Mouse (Mus musculus) CH12F3 (cell line): ENCODE measurements around the gene Hs6st3.

Source experiments
- in situ Hi-C: fragments of 300-500 bp; cut with MboI; formaldehyde crosslinking; loops from 2 replicates; pipeline ENCODE4 v1.14.3; 2020; ENCODE audit warnings: low sequenced_read_pairs

Gene Hs6st3

DNA sequence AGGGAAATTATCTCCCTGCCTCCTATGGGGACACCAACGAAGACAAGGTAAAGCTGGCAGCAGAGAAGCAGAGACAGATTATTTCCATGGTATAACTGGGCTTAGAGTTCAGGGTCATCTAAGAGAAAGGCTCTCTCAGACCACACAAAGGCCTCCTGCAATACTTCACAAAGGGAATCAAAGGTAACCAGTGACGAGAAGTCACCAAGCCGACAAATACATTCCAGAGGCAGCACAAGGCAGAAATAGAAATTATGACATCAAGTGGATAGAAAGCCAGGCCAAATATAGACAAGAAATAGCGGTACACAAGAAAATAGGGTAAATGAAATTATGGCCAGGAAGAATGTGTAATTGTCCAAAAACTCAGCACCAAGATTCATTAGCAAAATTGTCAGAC is 633.9 kb downstream of the Hs6st3 start:
- in situ Hi-C loops, result no loop called here

DNA sequence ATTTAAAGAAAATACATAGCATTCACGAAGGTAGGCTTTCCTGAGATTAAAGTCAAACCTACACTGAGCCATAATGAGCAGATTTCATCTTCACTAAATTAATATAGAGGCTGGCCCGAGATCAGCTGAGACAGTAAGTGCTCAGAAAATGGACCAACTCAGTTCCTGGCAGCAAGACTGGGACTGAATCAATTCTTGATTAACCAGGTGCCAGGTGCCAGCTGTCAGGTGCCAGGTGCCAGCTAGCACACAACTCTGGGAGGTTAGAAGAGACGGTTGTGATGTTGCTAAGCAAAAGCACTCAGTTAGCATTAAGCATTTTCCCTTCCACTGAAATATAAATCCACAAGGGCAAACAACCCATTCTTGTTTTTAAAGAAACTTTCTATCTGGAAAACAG is 638.1 kb downstream of the Hs6st3 start:
- in situ Hi-C loops, result no loop called here

DNA sequence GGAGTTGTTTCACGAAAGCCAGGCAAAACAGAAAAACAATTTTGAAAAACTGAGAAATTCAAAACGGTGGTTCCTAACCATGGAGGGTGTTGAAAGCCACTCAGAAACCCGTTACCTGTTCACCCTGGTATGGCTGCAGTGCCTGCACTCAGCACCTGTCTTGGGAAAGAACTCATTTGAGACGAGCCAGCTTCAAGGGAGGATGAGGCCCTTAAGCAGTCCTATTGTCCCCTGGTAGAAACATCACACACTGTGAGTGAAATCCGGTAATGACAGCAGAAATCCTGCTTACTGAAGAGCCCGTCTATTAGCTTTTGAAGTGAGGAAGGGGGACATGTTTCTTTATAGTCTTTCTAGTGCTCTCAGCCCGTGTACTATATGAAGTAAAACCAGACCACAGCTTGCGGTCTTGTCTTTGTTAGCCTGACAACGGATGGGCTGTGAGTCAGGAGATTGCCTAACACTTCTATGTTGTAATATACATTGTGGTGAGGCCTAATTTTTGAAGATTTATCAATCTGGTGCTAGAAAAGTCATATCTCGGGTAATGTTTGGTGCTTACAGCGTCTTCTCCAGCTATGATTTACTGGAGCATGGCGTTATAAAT is 641.9 kb downstream of the Hs6st3 start:
- in situ Hi-C loops, result no loop called here

DNA sequence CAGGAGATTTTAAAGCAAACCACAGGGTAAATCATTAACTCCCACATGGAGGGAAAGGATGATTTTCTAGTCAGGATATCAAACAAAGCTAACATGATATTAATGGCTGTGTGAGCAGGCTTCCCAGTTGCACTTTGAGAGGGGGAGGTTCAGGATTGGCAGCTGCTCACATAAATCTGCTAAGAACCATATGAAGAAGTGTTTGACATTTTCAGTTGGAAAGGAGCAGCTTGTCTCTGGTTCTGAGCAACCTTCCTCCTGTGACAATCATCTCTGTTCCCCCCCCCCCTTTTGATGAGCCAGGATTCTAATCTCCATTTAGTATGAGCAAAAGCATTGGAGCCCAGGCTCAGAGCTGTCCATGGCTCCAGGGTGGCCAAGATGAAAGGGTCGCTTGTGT is 643.0 kb downstream of the Hs6st3 start:
- in situ Hi-C loops, result no loop called here

DNA sequence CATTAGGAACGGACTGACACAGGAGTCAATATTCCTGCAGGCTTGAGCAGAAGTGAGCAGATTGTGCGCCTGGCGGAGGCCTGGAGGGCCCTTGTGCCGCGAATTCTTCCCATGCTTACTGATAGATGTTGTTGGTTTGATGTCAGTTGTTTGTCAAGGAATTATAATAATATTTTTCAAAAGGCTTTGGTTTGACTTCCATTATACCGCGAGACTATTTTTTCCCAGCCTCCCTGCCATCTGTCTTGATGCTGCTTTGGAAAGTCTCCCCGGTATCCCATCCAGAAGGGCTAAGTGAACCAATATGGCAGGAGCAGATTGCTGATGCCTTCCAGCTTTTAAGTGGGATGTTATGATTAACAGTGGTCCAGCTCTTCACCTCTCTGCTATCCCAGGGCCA is 651.3 kb downstream of the Hs6st3 start:
- in situ Hi-C loops, result no loop called here

DNA sequence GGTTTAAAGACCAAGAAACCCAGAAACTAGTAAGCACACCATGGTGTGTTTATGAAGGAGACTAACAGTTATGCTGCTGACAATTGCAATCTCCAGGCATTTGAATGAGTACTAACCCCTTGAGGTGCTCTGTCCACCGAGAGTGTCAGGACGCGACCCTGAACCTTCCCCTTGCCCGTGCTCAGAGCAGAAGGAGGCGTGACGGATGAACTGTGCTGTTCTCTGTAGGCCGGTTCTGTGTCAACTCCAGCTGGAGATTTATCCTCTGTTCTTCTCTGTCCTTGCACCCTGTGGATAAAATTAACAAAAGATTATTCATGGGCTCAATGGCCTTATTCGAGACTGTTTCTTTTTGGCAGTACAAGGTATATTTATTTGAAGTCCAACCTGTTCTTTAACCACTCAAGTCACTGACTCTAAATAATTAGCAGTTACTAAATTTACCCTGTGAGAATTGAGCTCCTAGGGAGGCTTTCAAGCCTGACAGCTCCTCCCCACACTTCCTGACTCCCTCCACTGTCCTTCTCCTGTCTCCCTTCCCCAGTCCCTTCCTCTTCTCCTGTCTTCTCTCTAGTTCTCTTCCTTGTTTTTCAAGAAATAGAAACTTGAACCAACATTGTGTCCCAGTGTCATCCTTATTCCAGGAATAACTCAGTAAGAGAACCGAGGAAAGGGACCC is 659.2 kb downstream of the Hs6st3 start:
- in situ Hi-C loops, result no loop called here

DNA sequence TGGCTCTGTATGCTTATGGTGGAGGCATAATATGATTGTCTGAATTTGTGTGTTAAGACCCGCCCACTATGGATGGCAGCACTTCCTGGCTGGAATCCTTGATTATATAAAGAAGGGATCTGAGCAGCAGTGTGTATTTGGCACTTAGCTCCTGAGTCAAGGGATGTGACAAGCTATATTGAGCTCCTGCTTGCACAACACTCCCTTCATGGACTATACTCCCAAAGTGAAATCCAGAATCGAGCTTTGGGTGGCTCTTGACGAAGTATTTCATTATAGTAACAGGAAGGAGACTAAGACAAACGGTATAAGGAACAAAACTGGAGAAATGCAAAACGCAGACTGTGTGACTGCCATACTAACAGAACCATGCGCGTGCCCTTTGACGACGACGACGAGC is 660.4 kb downstream of the Hs6st3 start:
- in situ Hi-C loops, result no loop called here

DNA sequence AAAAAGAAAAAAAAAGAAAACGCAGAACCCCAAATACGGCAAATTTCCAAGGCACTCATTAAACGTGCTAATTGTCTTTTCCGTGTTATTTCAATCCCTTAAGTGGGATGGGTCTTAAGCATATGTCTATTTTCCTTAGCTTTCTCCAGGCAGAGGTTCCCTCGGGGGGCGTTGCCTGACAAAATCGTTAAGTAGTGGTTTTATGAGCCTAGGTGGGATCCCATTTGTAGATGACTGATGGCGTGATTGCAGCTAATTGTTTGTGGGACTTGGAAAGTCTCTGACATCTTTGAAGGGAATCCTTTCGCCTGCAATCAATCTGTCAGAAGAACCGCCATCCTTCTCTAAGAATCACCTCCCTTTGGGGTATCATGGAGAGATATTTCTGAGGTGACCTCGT is 662.7 kb downstream of the Hs6st3 start:
- in situ Hi-C loops, result no loop called here

DNA sequence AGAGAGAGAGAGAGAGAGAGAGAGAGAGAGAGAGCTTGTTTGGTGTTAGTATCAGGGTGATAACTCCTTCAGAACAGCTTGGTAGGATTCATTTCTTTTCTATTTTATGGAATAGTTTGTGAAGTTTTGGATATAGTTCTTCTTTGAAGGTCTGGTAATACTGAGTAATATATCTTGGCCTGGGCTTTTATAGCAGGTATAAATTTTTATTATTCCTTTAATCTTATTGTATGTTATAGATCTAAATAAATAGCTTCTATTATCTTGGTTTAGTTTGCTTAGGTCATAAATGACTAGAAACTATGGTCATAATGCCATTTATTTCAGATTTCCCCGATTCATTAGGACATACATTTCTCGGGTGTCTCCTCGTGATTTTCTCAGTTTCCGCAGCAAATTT is 675.8 kb downstream of the Hs6st3 start:
- in situ Hi-C loops, result no loop called here

DNA sequence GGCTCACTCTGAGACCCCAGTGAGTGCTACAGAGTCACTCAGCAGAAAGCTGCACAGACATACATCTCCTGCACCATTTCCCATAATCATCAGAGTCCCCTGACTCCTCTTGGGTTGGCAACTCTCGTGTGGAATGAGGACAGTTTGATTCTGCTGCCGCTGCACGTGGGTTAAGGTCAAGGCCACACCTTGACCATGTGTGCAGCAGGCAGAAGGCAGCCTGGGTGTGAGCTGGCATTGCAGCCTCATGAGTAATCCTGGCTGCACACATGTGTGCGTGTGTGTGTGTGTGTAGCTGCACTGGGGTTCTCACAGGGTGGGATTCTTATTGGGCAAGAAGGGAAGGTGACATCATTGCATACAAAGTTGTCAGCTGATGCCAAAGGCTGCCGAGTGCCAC is 677.5 kb downstream of the Hs6st3 start:
- in situ Hi-C loops, result no loop called here

DNA sequence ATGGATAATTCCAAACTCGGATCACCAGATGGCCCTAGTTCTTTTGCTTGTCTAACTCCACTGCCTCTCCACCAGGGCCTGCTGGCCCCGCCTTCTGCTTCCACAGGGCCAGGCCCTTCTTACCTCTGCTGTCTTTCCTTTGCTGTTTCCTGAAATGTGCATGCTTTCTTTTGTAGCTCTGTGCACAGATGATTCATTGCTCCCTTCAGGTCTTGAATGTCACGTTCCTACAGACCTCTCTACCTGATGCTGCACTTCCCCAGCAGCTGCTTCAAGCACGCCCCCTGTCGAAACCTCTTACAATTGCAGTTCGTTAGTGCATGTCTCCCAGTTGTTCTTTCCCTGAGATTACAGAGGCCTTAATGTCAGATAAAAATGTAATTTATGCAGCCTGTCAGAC is 682.4 kb downstream of the Hs6st3 start:
- in situ Hi-C loops, result no loop called here

DNA sequence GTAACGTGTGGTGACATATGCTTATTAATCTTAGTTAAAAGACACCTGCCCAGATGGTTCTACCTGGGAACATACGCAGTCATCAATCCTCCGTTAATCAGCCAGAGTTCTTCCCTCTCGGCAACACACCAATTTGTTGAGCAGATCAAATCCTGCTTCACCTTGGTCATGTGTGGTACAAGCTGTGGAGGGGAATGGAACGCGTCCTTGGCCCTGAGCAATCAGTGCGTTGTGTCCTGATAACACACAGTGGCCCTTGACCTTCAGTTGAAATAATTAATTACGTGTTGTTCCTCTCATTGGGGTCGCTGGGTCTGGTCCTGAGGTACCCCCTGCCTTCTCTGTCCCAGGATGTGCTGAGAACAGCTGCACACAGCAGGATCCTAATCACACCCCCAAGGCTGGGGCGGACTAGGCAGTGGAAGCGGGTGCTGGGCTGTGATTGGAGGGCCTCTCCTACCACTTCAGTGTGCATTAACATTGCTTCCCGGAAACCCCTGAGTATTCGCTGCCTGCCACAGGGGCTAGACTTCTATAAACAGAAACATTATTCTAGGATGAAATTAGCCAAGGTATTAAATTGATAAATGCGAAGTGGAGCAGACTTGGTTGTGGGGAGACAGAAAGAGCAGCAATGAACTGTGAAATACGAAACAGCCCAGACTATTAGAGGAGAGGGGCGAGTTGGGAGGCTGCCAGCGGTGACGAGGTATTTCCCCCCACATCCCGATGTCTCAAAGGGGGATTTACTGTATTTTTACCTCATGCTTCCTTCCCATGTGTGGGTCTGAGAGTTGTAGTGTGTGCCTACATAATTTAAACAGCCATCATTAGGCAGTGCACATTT is 693.2 kb downstream of the Hs6st3 start:
- in situ Hi-C loops, result no loop called here

DNA sequence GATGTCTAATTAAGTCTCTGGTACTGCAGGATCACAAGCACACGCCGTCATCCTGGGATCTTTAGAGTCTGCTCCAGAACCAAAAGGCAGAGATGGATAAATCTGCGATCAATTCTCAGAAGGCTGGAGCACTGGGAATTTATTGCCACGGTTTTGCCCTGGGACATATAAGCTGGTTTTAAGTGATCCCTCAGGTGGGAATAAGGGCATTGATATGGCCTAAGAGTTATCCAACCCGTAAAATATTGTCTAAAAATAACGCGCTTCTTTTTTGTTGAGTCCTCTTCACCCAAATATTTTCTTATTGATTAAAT is 693.8 kb downstream of the Hs6st3 start:
- in situ Hi-C loops, result no loop called here

DNA sequence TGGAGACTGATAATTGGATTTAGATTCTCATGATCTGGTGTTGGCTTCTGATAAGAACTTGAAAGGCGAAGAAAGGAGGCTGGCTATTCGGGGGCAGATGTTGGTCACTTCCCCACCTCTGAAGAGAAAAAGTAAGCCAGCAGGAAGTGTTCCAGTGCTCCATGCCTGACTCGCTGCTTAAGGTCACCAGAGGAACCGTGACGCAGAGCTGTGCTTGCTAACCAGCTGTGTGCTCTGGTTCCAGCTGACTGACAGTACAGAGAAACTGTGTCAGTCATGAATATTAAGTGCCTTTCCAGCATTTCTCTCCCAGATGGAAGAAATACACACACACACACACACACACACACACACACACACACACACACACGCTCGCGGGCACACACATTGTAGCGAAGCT is 694.8 kb downstream of the Hs6st3 start:
- in situ Hi-C loops, result no loop called here

DNA sequence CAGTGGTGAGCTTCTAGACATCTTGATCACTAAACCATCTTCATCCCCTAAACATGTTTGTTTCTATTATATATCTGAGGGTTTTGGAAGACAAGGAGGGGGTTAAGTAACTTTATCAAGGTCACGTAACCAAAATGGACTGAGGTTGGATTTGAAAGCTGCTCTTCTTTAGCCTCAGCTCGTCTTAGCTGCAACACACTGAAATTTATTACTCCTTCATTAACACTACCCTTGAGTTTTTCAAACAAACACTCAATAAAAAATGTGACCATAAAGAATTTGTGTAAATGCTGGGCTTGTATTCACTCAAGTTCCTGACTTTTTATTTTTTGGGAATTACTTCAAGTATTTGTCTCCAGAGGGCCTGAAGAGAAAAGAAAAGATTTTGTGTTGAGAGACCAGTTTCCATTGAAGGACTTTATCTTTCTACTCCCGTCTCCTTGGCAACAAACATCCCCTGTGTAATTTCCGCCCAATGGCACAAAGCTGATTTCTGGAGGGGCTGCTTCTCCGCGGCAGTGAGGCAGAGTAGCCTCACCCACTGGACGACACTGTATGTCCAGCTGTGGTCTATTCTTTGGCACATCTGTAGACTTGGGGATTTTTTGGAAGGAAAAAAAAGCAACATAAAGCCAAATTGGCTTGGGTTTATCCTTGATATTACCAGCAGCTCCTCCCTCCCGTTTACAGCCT is 696.0 kb downstream of the Hs6st3 start:
- in situ Hi-C loops, result no loop called here

DNA sequence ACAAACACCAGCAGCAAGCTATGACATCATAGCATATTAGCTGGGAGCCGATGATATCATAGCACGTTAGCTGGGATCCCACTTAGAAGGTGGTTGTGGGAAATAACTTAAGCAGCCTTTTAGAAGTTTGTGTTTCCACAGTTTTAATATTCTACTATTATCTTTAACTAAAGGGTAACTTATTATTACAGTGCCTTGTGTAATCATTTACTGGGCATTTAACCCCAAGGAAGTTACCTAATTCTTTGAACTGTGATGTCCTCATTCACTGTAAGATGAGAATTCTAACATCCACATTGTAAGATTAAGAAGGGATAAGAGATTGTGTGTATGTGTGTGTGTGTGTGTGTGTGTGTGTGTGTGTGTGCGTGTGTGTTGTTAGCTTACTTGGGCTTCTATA is 697.9 kb downstream of the Hs6st3 start:
- in situ Hi-C loops, result no loop called here

DNA sequence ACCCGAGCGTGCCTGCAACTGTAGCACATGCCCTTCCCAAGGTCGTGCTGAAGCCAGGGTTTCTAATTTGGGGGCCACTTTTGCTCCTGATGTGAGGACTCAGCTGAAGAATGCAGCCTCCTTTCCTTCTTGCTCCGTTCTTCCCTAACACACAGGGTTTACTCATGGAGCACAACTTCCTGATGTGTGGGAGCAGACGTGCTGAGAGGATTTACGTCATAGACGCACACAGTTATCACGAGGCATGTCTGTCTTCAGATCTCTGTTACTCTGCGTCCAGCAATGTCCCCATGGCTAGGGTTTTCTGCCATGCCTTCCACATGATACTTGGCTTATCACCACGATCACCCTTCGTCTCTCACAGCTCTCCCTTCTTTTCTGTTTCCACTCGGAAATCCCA is 709.4 kb downstream of the Hs6st3 start:
- in situ Hi-C loops, result no loop called here

DNA sequence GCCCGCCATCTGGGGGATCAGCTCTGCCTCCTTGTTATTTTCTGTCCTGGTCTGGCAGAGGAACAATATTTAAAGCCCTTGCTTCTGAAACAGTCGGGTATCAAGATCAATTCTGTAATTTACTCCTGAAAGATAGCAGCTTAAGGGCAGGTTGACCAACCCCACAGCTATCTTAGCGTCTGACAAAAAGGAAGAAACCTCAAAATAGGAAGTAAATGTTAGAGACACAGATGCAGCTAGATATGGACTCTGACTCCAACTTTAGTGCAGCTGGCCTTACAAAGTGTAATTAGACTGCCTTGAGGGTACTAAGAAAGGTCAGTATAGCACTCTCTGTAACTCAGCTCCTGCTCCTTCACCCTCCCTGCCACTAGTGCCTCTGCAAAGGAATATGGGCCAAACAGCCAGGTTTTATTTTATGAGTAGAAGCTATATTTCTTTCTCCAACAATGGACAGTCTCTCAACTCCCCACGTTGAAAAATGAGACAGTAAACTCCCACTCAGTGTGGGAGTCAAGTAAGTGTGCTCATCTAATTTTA is 710.7 kb downstream of the Hs6st3 start:
- in situ Hi-C loops, result no loop called here

DNA sequence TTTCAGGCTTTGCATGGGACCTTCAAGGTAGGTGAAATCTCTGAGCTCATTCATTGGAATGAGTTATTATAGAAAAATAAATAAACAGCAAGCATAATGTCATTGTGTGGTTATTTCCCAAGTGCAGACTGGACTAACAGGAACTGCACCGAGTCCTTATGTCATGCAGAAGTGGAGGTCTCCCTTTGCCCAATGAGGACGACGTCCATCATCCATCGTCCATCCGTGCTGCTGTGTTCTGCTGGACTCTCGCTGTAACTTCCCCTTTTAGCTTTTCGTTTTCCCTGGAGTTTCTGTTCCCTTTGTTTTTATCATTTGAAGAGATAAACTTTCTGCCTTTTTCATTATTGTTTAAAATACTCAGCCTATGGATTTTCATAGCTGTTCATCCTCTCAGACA is 711.2 kb downstream of the Hs6st3 start:
- in situ Hi-C loops, result no loop called here

DNA sequence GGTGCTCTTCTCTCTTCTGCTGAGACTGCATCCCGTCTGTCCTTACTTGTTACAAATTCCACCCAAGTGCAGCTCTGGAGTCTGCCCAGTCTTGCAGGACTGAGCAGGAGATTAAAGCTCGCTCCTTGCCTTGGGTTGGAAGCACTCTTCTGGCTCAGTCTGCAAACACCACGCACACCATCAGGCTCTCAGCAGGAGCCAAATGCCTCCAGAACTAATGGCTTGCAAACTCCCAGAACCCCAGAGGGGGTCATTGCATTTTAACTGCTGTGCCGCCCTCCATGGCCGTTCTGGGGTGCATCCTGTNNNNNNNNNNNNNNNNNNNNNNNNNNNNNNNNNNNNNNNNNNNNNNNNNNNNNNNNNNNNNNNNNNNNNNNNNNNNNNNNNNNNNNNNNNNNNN is 714.0 kb downstream of the Hs6st3 start:
- in situ Hi-C loops, result no loop called here
